Mouse (Mus musculus): ENCODE data around the gene Apbb1ip. TPM values are rescaled to one million over a fixed set of nuclear protein-coding genes. Genes with fewer than 3 reads are reported as not detected.

Gene Apbb1ip
- polyA plus RNA-seq, 1 experiment, result 4.0 TPM

- H3K36me3 ChIP-seq (ENCODE audit: control insufficient read depth, insufficient read depth), result peaks cover 92% of the 10 kb centered on the region
- H3ac ChIP-seq (ENCODE audit: control insufficient read depth, insufficient read length, low read depth), result no peak overlapping the region
- no peak for TF ChIP-seq MYOD1 (IDR thresholded peaks at IDR 0.05; ENCODE audit: control insufficient read depth, insufficient read length, low read depth)
- no peak for TF ChIP-seq MAX (IDR thresholded peaks at IDR 0.05)
- no peak for TF ChIP-seq MYOG (IDR thresholded peaks at IDR 0.05; ENCODE audit: control insufficient read depth, extremely low read depth, insufficient read length)
- TF ChIP-seq CTCF (IDR thresholded peaks at IDR 0.05; ENCODE audit: control insufficient read depth, insufficient read depth, insufficient read length), result no peak
- TF ChIP-seq CEBPB (IDR thresholded peaks at IDR 0.05; ENCODE audit: low read depth), result no peak
- TF ChIP-seq USF1 (IDR thresholded peaks at IDR 0.05; ENCODE audit: low read depth), result no peak
- TF ChIP-seq FOSL1 (IDR thresholded peaks at IDR 0.05; ENCODE audit: insufficient read depth, low read length, poor library complexity, severe bottlenecking), result no peak
These were observed 140.5 kb downstream of the Apbb1ip start for GRCm38 (mm10) chr2:22914421-22914820.

GRCm38 (mm10) chr2:22918651-22919050 is 144.8 kb downstream of the Apbb1ip start:
- TF ChIP-seq MAX (IDR thresholded peaks at IDR 0.05), result no peak
- TF ChIP-seq CTCF (IDR thresholded peaks at IDR 0.05; ENCODE audit: control insufficient read depth, insufficient read depth, insufficient read length), result no peak
- TF ChIP-seq USF1 (IDR thresholded peaks at IDR 0.05; ENCODE audit: low read depth), result no peak
- TF ChIP-seq MYOD1 (IDR thresholded peaks at IDR 0.05; ENCODE audit: control insufficient read depth, insufficient read length, low read depth), result no peak
- TF ChIP-seq CEBPB (IDR thresholded peaks at IDR 0.05; ENCODE audit: low read depth), result no peak
- TF ChIP-seq MYOG (IDR thresholded peaks at IDR 0.05; ENCODE audit: control insufficient read depth, extremely low read depth, insufficient read length), result no peak
- no peak for TF ChIP-seq FOSL1 (IDR thresholded peaks at IDR 0.05; ENCODE audit: insufficient read depth, low read length, poor library complexity, severe bottlenecking)
- no peak overlapping the region for H3K4me3 ChIP-seq (ENCODE audit: insufficient read depth, poor library complexity, severe bottlenecking)
- peaks cover 1% of the 10 kb centered on the region for H3K79me3 ChIP-seq (ENCODE audit: low read depth)
- H3ac ChIP-seq (ENCODE audit: control insufficient read depth, insufficient read length, low read depth), result no peak overlapping the region
- no peaks in the 10 kb centered on the region for H3K27me3 ChIP-seq (ENCODE audit: control insufficient read depth, insufficient read depth, insufficient read length)
- peaks cover 85% of the 10 kb centered on the region for H3K36me3 ChIP-seq (ENCODE audit: control insufficient read depth, insufficient read depth)
- no peaks in the 10 kb centered on the region for H3K79me2 ChIP-seq (ENCODE audit: control insufficient read depth, insufficient read depth)

More at GRCm38 (mm10) chr2:22914421-22914820, 140.5 kb downstream of the Apbb1ip start:
- no peaks in the 10 kb centered on the region for H3K27me3 ChIP-seq (ENCODE audit: control insufficient read depth, insufficient read depth, insufficient read length)
- no peaks in the 10 kb centered on the region for H3K79me3 ChIP-seq (ENCODE audit: low read depth)
- no peak overlapping the region for H3K4me3 ChIP-seq (ENCODE audit: insufficient read depth, poor library complexity, severe bottlenecking)
- no peaks in the 10 kb centered on the region for H3K79me2 ChIP-seq (ENCODE audit: control insufficient read depth, insufficient read depth)

Other genes with a start within 250 kb of the Apbb1ip start
- gene Gad2, start 151.9 kb upstream of the Apbb1ip start, polyA plus RNA-seq (2012; fragmentation: generic; extraction: Trizol), result not detected
- 14.1 TPM for gene Pdss1, start 121.4 kb downstream of the Apbb1ip start, polyA plus RNA-seq (2012; fragmentation: generic; extraction: Trizol)